Mouse (Mus musculus) myocyte (in vitro differentiated cells): ENCODE results near the gene Fstl1.

ENCODE experiments used
- E2F4 ChIP-seq: IDR thresholded peaks from one replicate; pipeline ENCODE4 v1.6.1; 2011; ENCODE audit warnings: mild to moderate bottlenecking, control low read depth, moderate library complexity; ENCODE audit not compliant: insufficient read depth
- POLR2A ChIP-seq: IDR thresholded peaks from one replicate; pipeline ENCODE4 v1.6.1; 2011; ENCODE audit warnings: low read depth, mild to moderate bottlenecking, control low read depth, moderate library complexity; ENCODE audit not compliant: insufficient read length
- POLR2AphosphoS2 ChIP-seq: IDR thresholded peaks from one replicate; pipeline ENCODE4 v1.6.1; 2011; ENCODE audit warnings: low read depth, control low read depth; ENCODE audit not compliant: insufficient read length
- TCF12 ChIP-seq: IDR thresholded peaks from one replicate; pipeline ENCODE4 v1.6.1; 2011; ENCODE audit warnings: mild to moderate bottlenecking, control low read depth; ENCODE audit not compliant: poor library complexity, insufficient read depth, severe bottlenecking

DNA sequence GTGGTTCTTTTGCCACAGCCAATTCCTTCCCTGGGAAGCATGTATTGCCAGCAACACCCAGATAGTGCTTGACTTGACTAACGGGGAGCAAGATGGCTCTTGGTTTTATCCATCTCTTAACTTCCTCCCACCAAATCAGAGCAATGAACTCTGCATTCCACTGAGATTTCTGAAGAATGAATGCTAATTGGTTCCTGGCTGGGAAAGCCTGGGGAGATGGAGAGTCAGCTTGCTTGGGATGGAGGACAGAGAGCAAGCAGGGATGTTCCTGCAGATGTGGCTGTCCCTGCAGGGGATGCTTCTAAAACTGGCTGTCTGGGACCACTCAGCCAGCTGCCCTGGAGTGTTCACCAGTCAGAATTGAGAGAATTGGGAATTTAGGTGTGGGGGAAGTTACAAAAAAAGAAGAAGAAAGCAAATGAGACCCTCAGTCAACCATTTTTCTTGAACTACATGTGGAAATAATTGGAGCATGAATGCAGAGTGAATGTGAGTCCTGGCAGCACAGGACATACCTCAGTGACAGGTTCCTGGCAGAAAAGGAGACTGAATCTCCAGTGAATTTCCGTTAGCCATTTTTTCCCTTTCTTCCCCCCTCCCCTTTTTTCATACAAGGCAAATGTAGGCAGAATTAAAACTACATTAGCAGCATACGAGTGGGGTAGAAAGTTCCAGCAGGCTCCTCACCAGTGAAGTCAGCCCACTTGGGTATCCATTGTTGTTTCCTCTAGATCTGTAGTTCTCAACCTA lies 29.2 kb downstream of the Fstl1 start:
- TF ChIP-seq POLR2A, result no peak
- no peak for TF ChIP-seq E2F4
- no peak for TF ChIP-seq TCF12
- TF ChIP-seq POLR2AphosphoS2, result no peak
